Mouse (Mus musculus): Measurements from ENCODE around the gene Cd248. TPM values are rescaled to one million over a fixed set of nuclear protein-coding genes. Genes with fewer than 3 reads are reported as not detected.
A peak's percentile ranks its signal among the peaks of the same experiment; 100 is the strongest.

Cd248 gene
- total RNA-seq, 2 experiments from 2014 or later: 3.2 to 3.9 TPM

DNA sequence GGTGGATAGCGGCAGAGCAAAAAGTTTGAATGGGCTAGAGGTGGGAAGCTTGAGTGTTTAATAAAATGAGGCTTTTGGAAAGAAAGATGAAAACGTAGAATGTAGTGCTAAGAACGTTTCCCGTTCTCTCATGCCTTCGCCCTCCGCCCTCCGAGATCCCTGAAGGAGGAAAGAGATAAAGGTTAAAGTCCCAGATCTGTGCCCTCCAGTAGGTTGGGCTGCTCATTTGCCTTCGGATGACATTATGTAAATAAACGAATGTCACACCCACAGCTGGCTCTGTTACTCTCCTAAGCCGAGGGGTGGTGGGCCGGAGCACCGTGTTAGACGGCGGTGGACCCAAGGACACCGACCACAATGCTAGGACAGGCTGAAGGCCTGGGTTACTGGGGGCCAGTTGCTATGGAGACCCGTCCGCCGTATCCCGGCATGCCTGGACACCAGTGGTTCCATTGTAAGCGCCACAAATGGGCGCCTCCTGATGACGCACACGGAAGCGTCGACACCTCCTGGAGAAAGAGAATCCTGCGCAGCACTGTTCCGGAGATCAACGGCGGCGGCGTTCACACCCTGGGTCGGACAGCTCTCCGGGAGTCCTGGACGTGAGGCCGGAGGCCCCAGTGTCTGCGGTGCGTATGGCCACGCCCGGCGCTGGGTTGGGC lies 26.9 kb upstream of the Cd248 start, which contains the start of gene Brms1:
Gene Brms1, plus strand, starts transcription at position 493 of the 662 bp plus-strand sequence.
- peak within 1 kb of the TSS; percentile 96 for H3K27ac ChIP-seq
- DNase-seq (ENCODE audit: low spot score in 2 of 2): peak; percentile 91 to 95
- TF ChIP-seq CTCF (conservative IDR thresholded peaks at IDR 0.05): peak; percentile 19
- peak within 1 kb of the TSS; percentile 92 for H3K4me3 ChIP-seq

DNA sequence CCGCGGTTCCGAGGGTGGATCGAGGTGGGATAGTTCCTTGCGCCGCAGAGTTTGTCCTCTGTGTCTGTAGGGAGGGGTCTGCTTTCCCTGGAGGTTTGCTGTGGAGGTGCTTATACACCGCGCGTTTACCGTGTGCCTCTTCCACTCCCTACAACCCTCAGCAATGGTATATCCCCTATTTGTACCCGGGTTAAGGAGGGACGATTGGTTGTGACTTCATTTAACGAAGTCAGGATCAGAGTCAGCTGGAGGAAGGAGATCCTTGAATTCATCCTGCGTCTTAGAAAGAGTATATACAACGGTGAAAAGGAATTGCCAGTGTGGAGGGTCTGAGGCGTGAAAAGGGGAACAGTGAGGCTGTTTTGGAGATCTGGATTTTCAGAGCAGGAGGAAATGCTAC lies 26.3 kb upstream of the Cd248 start:
- Histone ChIP-seq H3K4me3 (peak overlapping the region; percentile 92), H3K27ac (peak overlapping the region; percentile 96)
- TF ChIP-seq CTCF (conservative IDR thresholded peaks at IDR 0.05): no peak
- no peak for DNase-seq (ENCODE audit: low spot score in 2 of 2)

DNA sequence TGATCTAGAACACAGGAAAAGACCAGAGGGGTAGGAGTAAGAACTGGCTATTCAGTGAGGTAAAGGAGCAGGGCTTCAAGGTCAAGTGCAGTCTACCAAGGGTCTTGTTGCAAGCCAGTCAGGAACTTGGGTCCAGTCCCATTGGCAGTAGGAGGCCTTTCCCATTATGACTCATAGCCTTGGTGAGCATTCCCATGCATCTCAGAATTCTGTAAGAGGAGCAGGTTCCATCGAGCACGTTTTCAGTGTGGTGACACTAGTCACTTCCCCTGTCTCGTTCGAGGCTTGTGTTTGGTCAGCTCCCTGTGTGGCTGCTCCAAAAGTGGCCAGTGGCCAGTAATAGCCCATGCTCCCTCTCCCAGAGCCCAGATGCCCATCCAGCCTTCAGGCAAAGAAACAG lies 22.3 kb upstream of the Cd248 start:
- Histone ChIP-seq H3K4me3 (no peak overlapping the region), H3K27ac (peak overlapping the region; percentile 98; the same call in 1 of the 2 replicates)
- DNase-seq (ENCODE audit: low spot score in 2 of 2): peak in 1 of 2 experiments; percentile 0
- no peak for TF ChIP-seq CTCF (conservative IDR thresholded peaks at IDR 0.05)

DNA sequence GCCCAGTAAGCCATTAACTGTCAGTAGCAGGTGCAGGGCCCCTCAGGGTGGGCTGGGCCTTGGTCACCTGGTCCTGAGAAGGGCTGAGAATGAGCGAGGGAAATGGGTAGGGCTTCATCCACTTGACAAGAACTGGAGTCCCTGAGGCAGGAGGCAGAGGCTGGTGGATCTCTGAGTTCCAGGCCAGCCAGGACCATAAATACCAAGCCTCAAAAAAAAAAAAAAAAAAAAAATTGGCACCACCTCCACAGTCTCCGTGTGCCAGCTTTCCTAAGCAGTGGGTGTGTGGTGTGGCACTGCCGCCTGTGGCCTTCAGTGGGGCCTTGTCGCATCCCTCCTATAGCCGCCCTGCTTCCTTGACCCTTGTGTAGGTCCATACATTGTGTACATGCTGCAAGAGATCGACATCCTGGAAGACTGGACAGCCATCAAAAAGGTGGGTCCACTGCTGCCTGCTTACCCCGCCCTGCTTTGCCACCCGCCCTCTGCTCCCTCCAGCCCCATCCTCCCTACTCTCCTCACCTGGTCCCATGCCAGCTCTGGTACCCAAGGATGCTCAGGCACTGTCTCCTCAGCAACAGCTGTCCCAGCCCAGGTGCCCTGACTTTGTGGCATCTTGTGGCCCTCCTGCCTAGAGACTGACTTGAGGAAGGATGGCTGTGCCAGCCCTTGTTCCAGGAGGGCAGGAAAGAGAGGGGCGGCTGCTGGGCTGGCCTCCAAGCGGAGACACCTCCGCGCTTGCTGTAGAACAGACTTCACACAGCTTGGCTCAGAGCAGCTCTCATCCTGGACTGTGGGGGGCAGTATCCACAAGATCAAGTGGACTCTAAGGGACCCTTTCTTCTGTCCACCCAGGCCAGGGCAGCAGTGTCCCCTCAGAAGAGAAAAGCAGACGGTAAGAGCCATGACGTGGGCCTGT lies 19.5 kb upstream of the Cd248 start:
- peak; percentile 70 to 76 for DNase-seq (ENCODE audit: low spot score in 2 of 2)
- Histone ChIP-seq H3K27ac (peak overlapping the region; percentile 98), H3K4me3 (peak overlapping the region; percentile 26)
- peak; percentile 68 for TF ChIP-seq CTCF (conservative IDR thresholded peaks at IDR 0.05)

DNA sequence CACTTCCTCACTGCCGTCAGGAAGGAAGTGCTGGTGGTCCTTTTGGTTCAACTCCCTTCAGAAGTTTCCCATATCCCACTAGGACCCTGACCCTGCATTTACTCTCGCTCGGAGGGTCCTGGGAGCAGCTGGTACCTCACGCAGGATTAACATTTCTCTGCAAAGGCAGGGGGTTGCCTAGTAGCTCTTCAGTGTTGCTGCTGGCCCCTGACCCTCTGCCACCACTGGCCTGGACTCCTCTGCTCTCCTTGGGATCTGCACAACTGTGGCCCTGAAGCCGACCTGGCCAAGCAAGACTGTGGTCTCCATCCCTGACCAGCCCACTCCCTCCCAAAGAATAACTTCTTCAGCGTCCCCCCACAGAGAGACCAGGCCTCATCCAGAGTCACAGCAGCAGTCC lies 18.6 kb upstream of the Cd248 start:
- Histone ChIP-seq H3K27ac (peak overlapping the region; percentile 98), H3K4me3 (peak overlapping the region; percentile 8; the same call in 1 of the 2 replicates)
- TF ChIP-seq CTCF (conservative IDR thresholded peaks at IDR 0.05): no peak
- DNase-seq (ENCODE audit: low spot score in 2 of 2): peak in 1 of 2 experiments; percentile 1

DNA sequence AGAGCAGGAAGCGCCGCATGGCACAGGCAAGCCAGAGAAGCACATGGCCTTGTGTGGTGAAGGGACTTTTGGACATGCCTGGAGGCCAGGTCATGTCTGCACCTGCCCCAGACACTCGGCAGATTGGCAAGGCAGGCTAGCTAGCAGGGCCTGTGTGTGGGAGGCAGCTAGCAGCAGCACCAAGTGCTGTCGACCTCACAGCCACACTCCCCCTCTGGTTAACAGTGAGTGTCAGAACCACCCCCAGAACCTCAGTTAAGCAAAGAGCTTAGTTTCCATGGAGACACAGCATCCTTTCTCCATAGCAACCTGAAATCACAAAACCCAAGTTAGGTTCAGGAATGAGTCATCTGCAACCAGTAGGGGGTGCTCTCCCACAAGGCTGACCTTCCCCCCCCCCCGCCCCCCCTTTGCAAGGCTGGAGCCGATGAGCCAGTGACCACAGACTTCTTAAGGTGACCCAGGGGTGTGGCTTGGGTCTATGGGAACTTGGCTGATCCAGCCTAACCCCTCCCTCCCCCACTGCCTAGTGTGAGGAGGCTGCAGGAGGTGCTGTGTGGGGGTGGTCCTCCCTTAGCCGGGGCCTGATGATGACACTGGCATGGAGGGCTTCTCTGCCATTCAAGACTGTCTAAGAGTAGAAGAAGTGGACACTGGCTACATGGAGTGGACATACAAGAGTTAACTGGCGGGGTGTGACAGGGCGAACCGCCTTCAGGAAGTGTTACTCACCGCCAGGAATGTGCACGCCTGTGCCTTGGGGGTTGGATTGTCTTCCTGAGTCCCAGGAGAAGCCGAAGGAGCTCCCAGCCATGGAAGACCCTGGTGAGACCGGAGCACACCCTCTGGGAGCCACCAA lies 17.6 kb upstream of the Cd248 start, which contains the start of gene Rin1:
Gene Rin1, plus strand, starts transcription at position 435 of the 859 bp plus-strand sequence.
- H3K27ac ChIP-seq: peak within 1 kb of the TSS; percentile 98
- peak; percentile 82 for TF ChIP-seq CTCF (conservative IDR thresholded peaks at IDR 0.05)
- DNase-seq (ENCODE audit: low spot score in 2 of 2): peak; percentile 75 to 91
- peak within 1 kb of the TSS; percentile 65 for H3K4me3 ChIP-seq

DNA sequence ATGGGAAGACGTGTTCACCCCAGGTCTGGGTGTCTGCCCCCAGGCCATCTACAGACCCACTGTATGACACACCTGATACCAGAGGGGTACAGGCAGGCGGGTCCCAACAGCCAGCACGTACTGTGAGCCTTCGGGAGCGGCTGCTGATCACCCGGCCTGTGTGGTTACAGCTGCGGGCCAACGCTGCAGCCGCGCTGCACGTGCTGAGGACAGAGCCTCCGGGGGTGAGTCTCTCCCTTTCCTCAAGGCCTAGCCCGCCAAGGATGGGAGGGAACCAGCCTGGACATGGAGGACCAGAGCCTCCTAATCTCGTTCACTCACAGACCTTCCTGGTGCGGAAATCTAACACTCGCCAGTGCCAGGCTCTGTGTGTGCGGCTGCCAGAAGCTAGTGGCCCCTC lies 16.8 kb upstream of the Cd248 start:
- H3K27ac ChIP-seq: peak overlapping the region; percentile 98
- peak overlapping the region; percentile 65 for H3K4me3 ChIP-seq
- peak in 1 of 2 experiments; percentile 7 for DNase-seq (ENCODE audit: low spot score in 2 of 2)
- TF ChIP-seq CTCF (conservative IDR thresholded peaks at IDR 0.05): no peak

DNA sequence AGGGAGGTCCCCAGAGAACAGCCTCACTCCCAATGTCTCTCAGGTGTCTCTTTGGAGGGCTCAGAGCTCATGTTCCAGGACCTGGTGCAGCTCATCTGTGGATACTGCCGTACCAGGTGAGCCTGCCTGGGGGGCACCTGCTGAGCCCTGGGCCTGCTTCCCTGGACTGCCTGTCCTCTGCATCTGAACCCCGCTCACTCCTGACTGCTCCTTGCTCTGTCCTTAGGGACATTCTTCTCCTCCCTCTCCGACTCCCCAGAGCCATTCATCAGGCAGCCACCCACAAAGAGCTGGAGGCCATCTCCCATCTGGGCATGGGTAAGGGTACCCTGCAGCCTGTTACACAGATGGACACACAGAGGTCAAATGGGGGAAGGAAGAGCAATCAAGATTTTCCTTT lies 16.4 kb upstream of the Cd248 start:
- Histone ChIP-seq H3K4me3 (peak overlapping the region; percentile 65), H3K27ac (peak overlapping the region; percentile 98)
- DNase-seq (ENCODE audit: low spot score in 2 of 2): no peak
- TF ChIP-seq CTCF (conservative IDR thresholded peaks at IDR 0.05): no peak

DNA sequence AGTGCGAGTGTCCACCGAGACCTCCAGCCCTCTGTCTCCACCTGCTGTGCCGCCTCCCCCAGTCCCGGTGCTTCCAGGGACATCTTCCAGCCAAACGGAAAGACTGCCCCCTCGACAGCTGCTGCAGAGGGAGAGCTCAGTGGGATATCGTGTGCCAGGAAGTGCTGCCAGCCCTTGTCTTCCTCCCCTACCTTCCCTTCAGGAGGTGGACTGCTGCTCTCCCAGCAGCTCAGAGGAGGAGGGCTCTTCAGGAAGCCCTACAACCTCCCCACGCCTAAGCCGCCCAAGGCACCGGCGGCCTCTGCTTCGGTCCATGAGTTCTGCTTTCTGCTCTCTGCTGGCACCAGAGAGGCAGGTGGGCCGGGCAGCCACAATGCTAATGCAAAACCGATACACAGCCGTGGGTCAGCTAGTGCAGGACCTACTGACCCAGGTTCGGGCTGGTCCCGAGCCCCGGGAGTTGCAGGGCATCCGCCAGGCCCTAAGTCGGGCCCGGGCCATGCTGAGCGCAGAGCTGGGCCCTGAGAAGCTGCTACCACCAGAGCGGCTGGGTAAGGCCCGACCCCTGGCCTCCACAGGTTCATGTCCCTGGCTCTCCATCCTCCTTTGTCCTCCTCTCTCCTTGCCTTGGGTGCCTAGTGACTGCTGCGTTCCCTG lies 15.6 kb upstream of the Cd248 start:
- H3K4me3 ChIP-seq: peak overlapping the region; percentile 65
- TF ChIP-seq CTCF (conservative IDR thresholded peaks at IDR 0.05): no peak
- DNase-seq (ENCODE audit: low spot score in 2 of 2): no peak
- peak overlapping the region; percentile 98 for H3K27ac ChIP-seq

DNA sequence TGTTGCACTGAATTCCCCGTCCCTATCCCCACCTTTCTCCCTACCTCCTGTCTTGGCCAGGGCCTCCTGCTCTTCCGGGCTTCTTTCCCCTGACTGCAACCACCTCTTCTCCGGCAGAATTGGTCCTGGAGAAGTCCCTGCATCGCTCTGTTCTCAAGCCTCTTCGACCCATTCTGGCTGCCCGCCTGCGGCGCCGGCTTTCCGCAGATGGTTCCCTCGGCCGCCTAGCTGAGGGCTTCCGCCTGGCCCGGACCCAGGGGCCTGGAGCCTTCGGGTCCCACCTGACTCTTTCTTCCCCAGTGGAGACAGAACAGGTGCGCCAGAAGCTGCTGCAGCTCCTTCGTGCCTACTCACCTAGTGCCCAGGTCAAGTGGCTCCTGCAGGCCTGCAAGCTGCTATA lies 15.0 kb upstream of the Cd248 start:
- peak overlapping the region; percentile 98 for H3K27ac ChIP-seq
- DNase-seq (ENCODE audit: low spot score in 2 of 2): no peak
- peak overlapping the region; percentile 65 for H3K4me3 ChIP-seq
- TF ChIP-seq CTCF (conservative IDR thresholded peaks at IDR 0.05): no peak

DNA sequence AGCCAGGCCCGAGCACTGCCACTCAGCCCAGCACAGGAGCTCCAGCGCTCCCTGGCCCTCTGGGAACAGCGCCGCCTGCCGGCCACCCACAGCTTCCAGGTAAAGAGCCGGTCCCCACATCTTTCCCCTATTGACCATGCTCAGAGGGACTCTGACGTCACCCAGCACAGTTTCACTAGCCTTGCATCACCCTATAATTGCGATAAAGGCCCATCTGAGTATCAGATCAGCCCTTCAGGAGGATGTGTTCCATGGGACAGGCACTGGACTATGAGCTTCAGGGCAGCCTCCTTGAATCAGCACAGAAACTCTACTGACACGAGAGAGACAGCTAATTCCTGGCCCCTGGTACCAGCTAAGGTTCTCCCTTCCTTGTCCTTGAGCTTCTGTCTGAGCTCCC lies 14.0 kb upstream of the Cd248 start:
- peak overlapping the region; percentile 65; the same call in 1 of the 2 replicates for H3K4me3 ChIP-seq
- peak in 1 of 2 experiments; percentile 74 for DNase-seq (ENCODE audit: low spot score in 2 of 2)
- peak overlapping the region; percentile 98; the same call in 1 of the 2 replicates for H3K27ac ChIP-seq
- TF ChIP-seq CTCF (conservative IDR thresholded peaks at IDR 0.05): peak; percentile 89

DNA sequence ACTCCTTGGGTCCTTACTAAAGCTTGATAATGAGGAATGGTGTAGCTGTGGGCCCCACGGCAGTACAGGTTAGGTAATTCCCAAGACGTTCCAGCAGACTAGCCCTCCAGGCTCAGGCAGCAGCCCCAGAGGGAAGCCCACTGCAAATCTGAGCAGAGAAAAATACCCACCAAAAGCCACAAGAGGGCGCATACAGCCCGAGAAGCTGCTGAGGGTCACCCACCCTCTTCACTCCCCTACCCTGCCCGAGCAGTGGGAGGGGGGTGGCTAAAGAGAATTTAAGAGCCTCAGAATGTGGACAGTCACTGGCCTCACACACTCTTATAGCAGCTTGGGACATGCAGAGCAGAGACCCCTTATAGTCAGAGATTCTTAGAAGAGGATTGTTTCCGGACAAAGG lies 11.6 kb upstream of the Cd248 start:
- H3K4me3 ChIP-seq: no peak overlapping the region
- peak overlapping the region; percentile 10; the same call in 1 of the 2 replicates for H3K27ac ChIP-seq
- DNase-seq (ENCODE audit: low spot score in 2 of 2): peak in 1 of 2 experiments; percentile 53
- peak; percentile 90 for TF ChIP-seq CTCF (conservative IDR thresholded peaks at IDR 0.05)

All from layer of hippocampus, adult 2 months (tissue).